Mouse (Mus musculus) bone marrow macrophage, adult 2 months (primary cell): ENCODE measurements around the gene Pheta1. TPM values are rescaled to one million over a fixed set of nuclear protein-coding genes. Genes with fewer than 3 reads are reported as not detected.
"Not testable (repeated sequence)": the region's sequence is repeated elsewhere in the genome, so short reads cannot be mapped to it uniquely, and the experiment has no call there.

ENCODE experiments used
- H3K27ac ChIP-seq: 2 replicates; pipeline ENCODE4 v1.5.1; 2012; ENCODE audit warnings: low read depth, low read length; ENCODE audit not compliant: insufficient read depth
- H3K4me1 ChIP-seq: 2 replicates; pipeline ENCODE4 v1.6.1; 2012; ENCODE audit warnings: low read length; ENCODE audit not compliant: control insufficient read depth, insufficient read depth
- H3K4me3 ChIP-seq: 2 replicates; pipeline ENCODE4 v1.5.1; 2012; ENCODE audit warnings: mild to moderate bottlenecking, low read length, moderate library complexity; ENCODE audit not compliant: insufficient read depth
- CTCF ChIP-seq: IDR thresholded peaks from 2 replicates; pipeline ENCODE4 v1.5.1; 2012; ENCODE audit warnings: low read depth, mild to moderate bottlenecking, low read length, moderate library complexity
- POLR2A ChIP-seq: IDR thresholded peaks from 2 replicates; pipeline ENCODE4 v1.6.1; 2012; ENCODE audit warnings: mild to moderate bottlenecking, low read depth, low read length, borderline replicate concordance
- polyA plus RNA-seq: library from polyadenylated mRNA; stranded (reverse); fragments of >200 nt; gene quantifications from 2 replicates; pipeline ENCODE4 v1.2.4, GENCODE M21; 2012; ENCODE audit not compliant: missing spikeins, insufficient read depth, insufficient read length

Pheta1 gene
- polyA plus RNA-seq, 1 experiment: 6.6 TPM

GRCm38 (mm10) chr5:121841973-121842372 lies 6.8 kb upstream of the Pheta1 start:
- H3K4me1 ChIP-seq: peaks cover 36% of the 10 kb centered on the region
- H3K27ac ChIP-seq: peak overlapping the region; percentile 72
- H3K4me3 ChIP-seq: no peak overlapping the region
- TF ChIP-seq POLR2A: no peak
- no peak for TF ChIP-seq CTCF

GRCm38 (mm10) chr5:121842665-121843118 lies 6.1 kb upstream of the Pheta1 start:
- peak overlapping the region; percentile 72 for H3K27ac ChIP-seq
- H3K4me1 ChIP-seq: peaks cover 38% of the 10 kb centered on the region
- peak overlapping the region; percentile 45 for H3K4me3 ChIP-seq
- TF ChIP-seq CTCF (peak; percentile 92), POLR2A (no peak)

- no peak for TF ChIP-seq CTCF
- TF ChIP-seq POLR2A: no peak
- peaks cover 38% of the 10 kb centered on the region for H3K4me1 ChIP-seq
Observed at GRCm38 (mm10) chr5:121843138-121843905, 5.5 kb upstream of the Pheta1 start.

GRCm38 (mm10) chr5:121845361-121845760 lies 3.4 kb upstream of the Pheta1 start:
- no peak for TF ChIP-seq POLR2A
- no peak for TF ChIP-seq CTCF
- Histone ChIP-seq H3K4me1 (peaks cover 37% of the 10 kb centered on the region), H3K27ac (peak overlapping the region; percentile 99), H3K4me3 (peak overlapping the region; percentile 21)

More at GRCm38 (mm10) chr5:121843138-121843905, 5.5 kb upstream of the Pheta1 start:
- Histone ChIP-seq H3K4me3 (peak overlapping the region; percentile 45), H3K27ac (peak overlapping the region; percentile 72)

- Histone ChIP-seq H3K4me1 (peaks cover 36% of the 10 kb centered on the region), H3K4me3 (no peak overlapping the region), H3K27ac (peak overlapping the region; percentile 99)
- TF ChIP-seq POLR2A (no peak), CTCF (no peak)
Observed at GRCm38 (mm10) chr5:121846322-121846721, 2.5 kb upstream of the Pheta1 start.

- H3K27ac ChIP-seq, H3K4me3 ChIP-seq: not testable (repeated sequence)
- peaks cover 31% of the 10 kb centered on the region for H3K4me1 ChIP-seq
Observed at GRCm38 (mm10) chr5:121847269-121847668, 1.5 kb upstream of the Pheta1 start.

- peak overlapping the region; percentile 82 for H3K27ac ChIP-seq
- peaks cover 28% of the 10 kb centered on the region for H3K4me1 ChIP-seq
Observed at GRCm38 (mm10) chr5:121848035-121848519, 707 bp upstream of the Pheta1 start.

GRCm38 (mm10) chr5:121849478-121850349 lies 930 bp downstream of the Pheta1 start:
- Histone ChIP-seq H3K4me3 (peak overlapping the region; percentile 87), H3K27ac (no peak overlapping the region), H3K4me1 (peaks cover 18% of the 10 kb centered on the region)
- TF ChIP-seq POLR2A: no peak
- no peak for TF ChIP-seq CTCF

More at GRCm38 (mm10) chr5:121848035-121848519, 707 bp upstream of the Pheta1 start:
- H3K4me3 ChIP-seq: peak overlapping the region; percentile 87
- peak; percentile 29; the same call in 1 of the 2 replicates for TF ChIP-seq CTCF
- no peak for TF ChIP-seq POLR2A

GRCm38 (mm10) chr5:121853368-121854051 lies 4.7 kb downstream of the Pheta1 start:
- TF ChIP-seq CTCF: no peak
- 0 out of 2 replicates have a peak, but pooled peaks cover 3% of the 10 kb centered on the region for H3K4me1 ChIP-seq
- H3K27ac ChIP-seq: no peak overlapping the region
- H3K4me3 ChIP-seq: no peak overlapping the region

GRCm38 (mm10) chr5:121854768-121855167 lies 6.0 kb downstream of the Pheta1 start:
- no peak overlapping the region for H3K27ac ChIP-seq
- H3K4me3 ChIP-seq: no peak overlapping the region
- no peaks in the 10 kb centered on the region for H3K4me1 ChIP-seq
- TF ChIP-seq CTCF (no peak), POLR2A (no peak)
